Mouse (Mus musculus): ENCODE measurements around the gene Nek2. TPM values are rescaled to one million over a fixed set of nuclear protein-coding genes. Genes with fewer than 3 reads are reported as not detected.

Gene Nek2
- polyA plus RNA-seq, 1 experiment from 2014 or later: 29.8 TPM

DNA sequence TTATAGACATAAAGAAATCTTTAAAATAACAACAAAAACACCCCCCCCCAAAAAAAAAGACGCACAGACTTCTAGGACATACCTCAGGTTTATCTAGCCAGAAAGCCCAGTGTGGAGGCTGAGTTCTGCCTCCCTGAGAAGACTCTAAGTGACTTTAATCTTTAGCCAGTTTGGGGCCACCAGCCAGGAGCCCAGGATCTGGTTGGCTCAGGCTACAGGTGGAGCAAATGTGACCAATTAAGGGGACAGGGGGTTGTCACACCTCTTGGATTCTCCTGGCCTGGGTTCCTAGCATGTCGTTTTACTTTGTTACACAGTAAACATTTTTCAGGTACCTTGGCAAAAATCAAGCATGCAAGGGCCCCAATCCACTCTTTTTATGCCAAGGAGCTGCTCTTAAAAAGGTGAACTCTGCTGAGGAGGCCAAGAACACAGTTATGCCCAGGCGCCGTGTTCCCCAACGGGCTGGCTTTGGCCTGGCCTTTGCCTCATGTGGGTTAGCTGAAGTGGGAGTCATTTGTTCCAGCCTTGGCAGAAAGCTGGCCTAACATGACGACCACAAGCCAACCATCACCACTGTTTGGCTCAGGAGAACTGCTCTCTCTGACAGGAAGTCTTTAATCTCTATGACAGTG lies 50.9 kb downstream of the Nek2 start:
- Histone ChIP-seq H3K4me3 (no peak overlapping the region), H3K4me1 (no peaks in the 10 kb centered on the region), H3K27me3 (no peaks in the 10 kb centered on the region; the same call in 1 of the 2 replicates), H3K36me3 (no peaks in the 10 kb centered on the region), H3K27ac (no peak overlapping the region), H3K4me2 (replicated peaks) (no peak overlapping the region), H3K9ac (no peak overlapping the region), H3K9me3 (replicated peaks) (no peaks in the 10 kb centered on the region)
- no peak for ATAC-seq (ENCODE audit: low FRiP score)
- 86% methylated on average over 6 of the region's 6 CpGs for WGBS

- Histone ChIP-seq H3K4me2 (replicated peaks) (no peak overlapping the region), H3K27ac (no peak overlapping the region), H3K4me1 (no peaks in the 10 kb centered on the region), H3K9me3 (replicated peaks) (no peaks in the 10 kb centered on the region), H3K4me3 (no peak overlapping the region), H3K27me3 (no peaks in the 10 kb centered on the region), H3K36me3 (no peaks in the 10 kb centered on the region), H3K9ac (no peak overlapping the region)
- WGBS: 92% methylated on average over 7 of the region's 7 CpGs
- no peak for ATAC-seq (ENCODE audit: low FRiP score)
These were observed 53.8 kb downstream of the Nek2 start for GRCm38 (mm10) chr1:191875006-191875405.

DNA sequence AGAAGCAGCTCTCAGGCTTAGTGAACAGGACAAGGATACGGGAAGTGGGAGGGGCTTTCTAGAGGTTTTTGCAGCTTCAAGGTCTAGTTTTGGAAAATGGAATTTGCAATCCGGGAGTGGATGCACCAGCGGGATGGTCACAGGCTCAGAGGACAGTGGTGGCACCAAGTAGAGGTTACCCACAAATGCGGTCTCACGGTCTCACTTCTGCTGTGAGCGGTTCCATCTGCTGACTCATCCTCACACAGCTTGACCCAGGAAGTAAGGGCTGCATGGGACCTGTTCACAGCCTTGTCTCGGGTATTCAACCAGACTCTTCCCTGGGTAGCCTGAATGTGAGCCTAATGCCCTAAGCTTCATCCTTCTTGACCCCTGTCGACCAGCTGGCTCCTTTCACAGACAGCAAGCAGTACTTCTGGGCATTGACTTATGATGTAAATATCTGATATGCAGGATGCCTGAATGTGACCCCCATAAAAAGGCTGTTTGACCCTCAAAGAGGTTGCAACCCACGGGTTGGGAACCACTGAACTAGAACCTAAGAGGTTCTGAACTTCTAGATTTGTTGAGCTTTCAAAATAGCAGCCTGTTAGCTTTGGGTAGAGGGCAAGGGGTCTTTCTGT lies 54.5 kb downstream of the Nek2 start:
- no peak for ATAC-seq (ENCODE audit: low FRiP score)
- H3K9ac ChIP-seq: no peak overlapping the region
- H3K27ac ChIP-seq: no peak overlapping the region
- 76% methylated on average over 9 of the region's 9 CpGs for WGBS
- H3K4me2 ChIP-seq (replicated peaks): no peak overlapping the region
- H3K9me3 ChIP-seq (replicated peaks): no peaks in the 10 kb centered on the region
- H3K4me1 ChIP-seq: no peaks in the 10 kb centered on the region
- no peak overlapping the region for H3K4me3 ChIP-seq
- H3K27me3 ChIP-seq: no peaks in the 10 kb centered on the region
- H3K36me3 ChIP-seq: no peaks in the 10 kb centered on the region

GRCm38 (mm10) chr1:191877681-191878080 lies 56.4 kb downstream of the Nek2 start:
- Histone ChIP-seq H3K4me2 (replicated peaks) (no peak overlapping the region), H3K27me3 (no peaks in the 10 kb centered on the region), H3K4me3 (no peak overlapping the region), H3K27ac (no peak overlapping the region), H3K36me3 (no peaks in the 10 kb centered on the region), H3K4me1 (no peaks in the 10 kb centered on the region), H3K9ac (no peak overlapping the region), H3K9me3 (replicated peaks) (no peaks in the 10 kb centered on the region)
- 64% methylated on average over 10 of the region's 10 CpGs for WGBS
- no peak for ATAC-seq (ENCODE audit: low FRiP score)

DNA sequence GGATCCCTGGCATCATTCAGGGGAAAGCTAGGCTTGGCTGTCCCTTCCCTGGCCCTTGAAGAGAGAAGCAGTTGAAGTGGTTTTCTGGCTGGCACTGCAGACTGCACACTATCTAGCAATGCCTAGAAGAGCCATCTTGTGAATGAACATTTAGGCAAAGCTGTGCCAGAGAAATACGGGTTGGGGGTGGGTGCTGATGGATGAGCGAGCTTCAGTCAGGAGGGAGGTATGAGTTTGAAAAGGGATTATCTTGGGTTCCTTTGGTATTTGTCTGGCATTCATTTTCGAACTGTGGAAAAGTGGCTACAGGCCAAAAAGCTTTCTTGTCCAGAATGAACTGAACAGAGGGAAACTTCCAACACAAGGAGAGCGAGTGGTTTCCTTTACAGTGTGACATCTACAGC lies 57.3 kb downstream of the Nek2 start:
- no peak overlapping the region for H3K9ac ChIP-seq
- no peak overlapping the region for H3K4me2 ChIP-seq (replicated peaks)
- H3K9me3 ChIP-seq (replicated peaks): no peaks in the 10 kb centered on the region
- ATAC-seq (ENCODE audit: low FRiP score): no peak
- 88% methylated on average over 4 of the region's 4 CpGs for WGBS
- H3K4me3 ChIP-seq: no peak overlapping the region
- no peaks in the 10 kb centered on the region for H3K27me3 ChIP-seq
- no peak overlapping the region for H3K27ac ChIP-seq
- H3K4me1 ChIP-seq: no peaks in the 10 kb centered on the region
- no peaks in the 10 kb centered on the region for H3K36me3 ChIP-seq

DNA sequence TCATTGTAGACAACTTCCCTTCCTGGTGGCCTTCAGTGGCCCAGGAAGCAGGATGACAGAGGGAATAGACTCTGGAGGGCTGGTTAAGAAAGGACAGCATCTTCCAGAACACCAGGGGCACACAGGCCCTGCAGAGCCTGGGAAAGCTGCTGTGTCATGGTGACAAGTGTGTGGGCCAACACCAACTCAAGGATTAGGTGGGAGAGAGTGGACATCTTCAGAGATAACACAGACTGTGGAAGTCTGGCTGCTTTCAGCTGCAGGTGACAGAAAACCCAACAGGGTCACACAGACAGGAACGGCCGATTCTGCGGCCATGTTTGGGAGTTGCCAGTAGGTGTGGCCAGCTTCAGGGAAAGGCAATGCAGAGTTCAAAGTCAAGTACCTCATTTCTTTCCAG lies 59.0 kb downstream of the Nek2 start:
- no peaks in the 10 kb centered on the region for H3K27me3 ChIP-seq
- no peak overlapping the region for H3K4me3 ChIP-seq
- H3K9me3 ChIP-seq (replicated peaks): no peaks in the 10 kb centered on the region
- H3K4me1 ChIP-seq: no peaks in the 10 kb centered on the region
- H3K4me2 ChIP-seq (replicated peaks): no peak overlapping the region
- no peak overlapping the region for H3K9ac ChIP-seq
- no peak overlapping the region for H3K27ac ChIP-seq
- ATAC-seq (ENCODE audit: low FRiP score): no peak
- WGBS: 98% methylated on average over 3 of the region's 3 CpGs
- no peaks in the 10 kb centered on the region for H3K36me3 ChIP-seq

GRCm38 (mm10) chr1:191880921-191881609 lies 59.8 kb downstream of the Nek2 start:
- WGBS: 73% methylated on average over 8 of the region's 8 CpGs
- no peak for ATAC-seq (ENCODE audit: low FRiP score)
- H3K4me3 ChIP-seq: no peak overlapping the region

DNA sequence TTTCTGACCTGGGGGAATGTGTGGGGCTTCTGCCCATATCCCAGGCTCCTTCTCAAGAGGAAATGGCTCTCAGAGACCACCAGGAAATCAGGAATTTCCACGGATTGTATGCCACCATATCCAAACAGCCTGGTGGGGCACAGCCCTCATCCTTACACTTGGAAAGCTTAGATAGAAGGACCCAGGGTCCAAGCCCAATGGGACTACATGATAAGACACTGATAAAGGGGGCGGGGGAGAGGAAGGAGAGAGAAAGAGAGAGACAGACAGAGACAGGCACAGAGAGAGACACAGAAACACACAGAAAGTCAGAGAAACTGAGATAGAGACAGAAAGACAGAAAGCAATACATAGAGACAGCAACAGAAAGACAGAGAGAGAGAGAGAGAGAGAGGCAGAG lies 60.4 kb downstream of the Nek2 start:
- Histone ChIP-seq H3K4me3 (no peak overlapping the region), H3K4me2 (replicated peaks) (no peak overlapping the region), H3K27me3 (no peaks in the 10 kb centered on the region), H3K36me3 (no peaks in the 10 kb centered on the region), H3K27ac (no peak overlapping the region), H3K9ac (no peak overlapping the region), H3K9me3 (replicated peaks) (no peaks in the 10 kb centered on the region), H3K4me1 (no peaks in the 10 kb centered on the region)
- WGBS: 66% methylated on average over 2 of the region's 2 CpGs
- ATAC-seq (ENCODE audit: low FRiP score): no peak

More at GRCm38 (mm10) chr1:191880921-191881609, 59.8 kb downstream of the Nek2 start:
- Histone ChIP-seq H3K9ac (no peak overlapping the region), H3K27me3 (no peaks in the 10 kb centered on the region), H3K4me1 (no peaks in the 10 kb centered on the region), H3K9me3 (replicated peaks) (no peaks in the 10 kb centered on the region), H3K27ac (no peak overlapping the region), H3K36me3 (no peaks in the 10 kb centered on the region), H3K4me2 (replicated peaks) (no peak overlapping the region)

Other genes with a start within 250 kb of the Nek2 start
- gene Dtl, start 245.9 kb upstream of the Nek2 start, polyA plus RNA-seq (2016; fragmentation: Nextera tagmentation; extraction: Ambion mirVana): 38.9 and 39.9 TPM in 2 replicates
- gene Ints7, start 245.8 kb upstream of the Nek2 start, polyA plus RNA-seq (2016; fragmentation: Nextera tagmentation; extraction: Ambion mirVana): 64.4 and 68.4 TPM in 2 replicates
- 44.4 and 47.8 TPM in 2 replicates for gene Lpgat1, start 103.6 kb upstream of the Nek2 start, polyA plus RNA-seq (2016; fragmentation: Nextera tagmentation; extraction: Ambion mirVana)
- gene Slc30a1, start 85.3 kb downstream of the Nek2 start, polyA plus RNA-seq (2016; fragmentation: Nextera tagmentation; extraction: Ambion mirVana): 4.6 and 4.9 TPM in 2 replicates
- gene Rd3, start 155.9 kb downstream of the Nek2 start, polyA plus RNA-seq (2016; fragmentation: Nextera tagmentation; extraction: Ambion mirVana): 4.4 and 5.3 TPM in 2 replicates